ENCODE assay signal across 20 mouse cellular contexts in the genomic region with DNA sequence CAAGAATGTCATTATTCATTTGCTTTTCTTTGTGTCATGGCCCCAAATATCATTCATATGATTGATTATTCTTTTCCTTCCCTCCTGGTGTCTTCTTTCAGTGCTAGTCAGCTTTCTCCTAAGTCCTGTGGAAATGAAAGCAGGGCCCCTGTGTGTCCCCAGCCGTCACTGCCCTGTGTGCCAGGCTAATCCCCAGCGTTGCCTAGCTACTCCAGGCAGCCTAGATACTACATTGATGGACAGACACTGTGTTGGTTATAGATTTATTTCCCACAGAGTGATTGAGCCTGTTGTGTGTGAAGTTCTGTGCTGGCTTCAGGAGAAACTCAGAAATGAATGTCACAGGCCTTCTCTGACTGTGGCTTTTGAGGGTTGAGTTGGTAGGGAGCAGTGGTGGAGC. TPM values are rescaled to one million over a fixed set of nuclear protein-coding genes. Genes with fewer than 3 reads are reported as not detected.
DNase-seq lines count a peak whose midpoint lies in the region; ATAC-seq and TF ChIP-seq lines count a peak whose summit lies in the region.
"Had no signal": no experiment of that assay in that cellular context is flagged by ENCODE, and none has a peak within 500 bp of the region (broad histone marks: within the 10 kb centered on the region; RNA-seq: fewer than 3 reads in every experiment).

No protein-coding gene starts in this region.

- H3K4me1 ChIP-seq in hindbrain, embryonic 15.5 days (replicated peaks), result no peaks in the 10 kb centered on the region
- no peaks in the 10 kb centered on the region for H3K4me1 ChIP-seq in hindbrain, embryonic 12.5 days
- peaks cover 32% of the 10 kb centered on the region for H3K4me1 ChIP-seq in midbrain, embryonic 10.5 days
- H3K4me1 ChIP-seq in midbrain, postnatal 0 days (ENCODE audit: insufficient read depth, low read length), result no peaks in the 10 kb centered on the region
- peaks cover 13% of the 10 kb centered on the region; the same call in 1 of the 2 replicates for H3K4me1 ChIP-seq in midbrain, embryonic 12.5 days
- H3K4me1 ChIP-seq in midbrain, embryonic 15.5 days, result 0 out of 2 replicates have a peak, but pooled peaks cover 3% of the 10 kb centered on the region
- no peaks in the 10 kb centered on the region for H3K4me1 ChIP-seq in intestine, embryonic 15.5 days (replicated peaks)
- H3K4me1 ChIP-seq: embryonic facial prominence, embryonic 13.5 days; forebrain, embryonic 15.5 days; hindbrain, embryonic 13.5 days had no signal

- H3K27me3 ChIP-seq in hindbrain, embryonic 15.5 days, result no peaks in the 10 kb centered on the region
- H3K27me3 ChIP-seq in hindbrain, embryonic 12.5 days, result no peaks in the 10 kb centered on the region
- H3K27me3 ChIP-seq in midbrain, embryonic 10.5 days (ENCODE audit: low read depth, poor library complexity, severe bottlenecking), result no peaks in the 10 kb centered on the region
- no peaks in the 10 kb centered on the region for H3K27me3 ChIP-seq in midbrain, postnatal 0 days (ENCODE audit: insufficient read depth, low read length)
- H3K27me3 ChIP-seq in midbrain, embryonic 12.5 days, result no peaks in the 10 kb centered on the region
- no peaks in the 10 kb centered on the region for H3K27me3 ChIP-seq in midbrain, embryonic 15.5 days (replicated peaks)
- no peaks in the 10 kb centered on the region for H3K27me3 ChIP-seq in intestine, embryonic 15.5 days (replicated peaks)
- H3K27me3 ChIP-seq: embryonic facial prominence, embryonic 13.5 days; forebrain, embryonic 15.5 days; hindbrain, embryonic 13.5 days had no signal

- H3K9ac ChIP-seq in hindbrain, embryonic 15.5 days, result no peak overlapping the region
- no peak overlapping the region for H3K9ac ChIP-seq in hindbrain, embryonic 12.5 days
- H3K9ac ChIP-seq in midbrain, postnatal 0 days (replicated peaks; ENCODE audit: low read length, poor library complexity, severe bottlenecking), result no peak overlapping the region
- H3K9ac ChIP-seq in midbrain, embryonic 12.5 days (replicated peaks), result no peak overlapping the region
- no peak overlapping the region for H3K9ac ChIP-seq in midbrain, embryonic 15.5 days
- no peak overlapping the region for H3K9ac ChIP-seq in intestine, embryonic 15.5 days
- H3K9ac ChIP-seq: embryonic facial prominence, embryonic 13.5 days; forebrain, embryonic 15.5 days; hindbrain, embryonic 13.5 days had no signal

- H3K4me2 ChIP-seq in hindbrain, embryonic 15.5 days, result no peak overlapping the region
- no peak overlapping the region for H3K4me2 ChIP-seq in hindbrain, embryonic 12.5 days (replicated peaks)
- no peak overlapping the region for H3K4me2 ChIP-seq in midbrain, postnatal 0 days (ENCODE audit: low read depth, low read length, poor library complexity, severe bottlenecking)
- H3K4me2 ChIP-seq in midbrain, embryonic 12.5 days (replicated peaks), result no peak overlapping the region
- no peak overlapping the region for H3K4me2 ChIP-seq in midbrain, embryonic 15.5 days
- H3K4me2 ChIP-seq in intestine, embryonic 15.5 days (replicated peaks), result no peak overlapping the region
- H3K4me2 ChIP-seq: embryonic facial prominence, embryonic 13.5 days; forebrain, embryonic 15.5 days; heart, embryonic 11.5 days; hindbrain, embryonic 13.5 days had no signal

- 0 out of 2 replicates have a peak, but pooled peaks have one; percentile 45 for ATAC-seq in hindbrain, embryonic 15.5 days (ENCODE audit: low FRiP score, low read depth)
- no peak for ATAC-seq in hindbrain, embryonic 12.5 days (ENCODE audit: low FRiP score)
- ATAC-seq in midbrain, postnatal 0 days (ENCODE audit: low FRiP score), result no peak
- ATAC-seq in midbrain, embryonic 12.5 days (ENCODE audit: low FRiP score, low read depth), result 0 out of 2 replicates have a peak, but pooled peaks have one; percentile 62
- peak; percentile 70; the same call in 1 of the 2 replicates for ATAC-seq in midbrain, embryonic 15.5 days (replicated peaks)
- ATAC-seq in intestine, embryonic 15.5 days, result no peak
- ATAC-seq: forebrain, embryonic 15.5 days; inflammation-experienced regulatory T-cells, adult 6 months had no signal

- peaks cover 9% of the 10 kb centered on the region; the same call in 1 of the 2 replicates for H3K36me3 ChIP-seq in hindbrain, embryonic 15.5 days
- H3K36me3 ChIP-seq in hindbrain, embryonic 12.5 days, result peaks cover 22% of the 10 kb centered on the region
- peaks cover 64% of the 10 kb centered on the region for H3K36me3 ChIP-seq in midbrain, embryonic 10.5 days
- H3K36me3 ChIP-seq in midbrain, postnatal 0 days (ENCODE audit: insufficient read depth, low read length), result peaks cover 3% of the 10 kb centered on the region; the same call in 1 of the 2 replicates
- peaks cover 30% of the 10 kb centered on the region for H3K36me3 ChIP-seq in midbrain, embryonic 12.5 days
- no peaks in the 10 kb centered on the region for H3K36me3 ChIP-seq in midbrain, embryonic 15.5 days (replicated peaks)
- H3K36me3 ChIP-seq in intestine, embryonic 15.5 days, result peaks cover 14% of the 10 kb centered on the region; the same call in 1 of the 2 replicates

- no peak for TF ChIP-seq CTCF in midbrain, postnatal 0 days (IDR thresholded peaks at IDR 0.05)

- no peak overlapping the region for H3K27ac ChIP-seq in hindbrain, embryonic 15.5 days (replicated peaks)
- H3K27ac ChIP-seq in hindbrain, embryonic 12.5 days, result no peak overlapping the region
- peak overlapping the region; percentile 58; the same call in 1 of the 2 replicates for H3K27ac ChIP-seq in midbrain, embryonic 10.5 days (replicated peaks)
- H3K27ac ChIP-seq in midbrain, postnatal 0 days (ENCODE audit: low read depth, low read length), result no peak overlapping the region
- H3K27ac ChIP-seq in midbrain, embryonic 12.5 days (replicated peaks), result peak overlapping the region; percentile 60
- H3K27ac ChIP-seq in midbrain, embryonic 15.5 days, result no peak overlapping the region
- no peak overlapping the region for H3K27ac ChIP-seq in intestine, embryonic 15.5 days
- H3K27ac ChIP-seq: embryonic facial prominence, embryonic 13.5 days; forebrain, embryonic 15.5 days; heart, adult 2 months; hindbrain, embryonic 13.5 days had no signal

- WGBS in hindbrain, embryonic 15.5 days, result 51% methylated on average over 2 of the region's 2 CpGs
- 61% methylated on average over 2 of the region's 2 CpGs for WGBS in hindbrain, embryonic 12.5 days
- 40% methylated on average over 2 of the region's 2 CpGs for WGBS in midbrain, embryonic 10.5 days
- 14% methylated on average over 2 of the region's 2 CpGs for WGBS in midbrain, postnatal 0 days
- WGBS in midbrain, embryonic 12.5 days, result 30% methylated on average over 2 of the region's 2 CpGs
- WGBS in midbrain, embryonic 15.5 days, result 20% methylated on average over 2 of the region's 2 CpGs
- 67% methylated on average over 2 of the region's 2 CpGs for WGBS in intestine, embryonic 15.5 days

- no peak overlapping the region for H3K4me3 ChIP-seq in hindbrain, embryonic 15.5 days
- no peak overlapping the region for H3K4me3 ChIP-seq in hindbrain, embryonic 12.5 days
- no peak overlapping the region for H3K4me3 ChIP-seq in midbrain, embryonic 10.5 days
- no peak overlapping the region for H3K4me3 ChIP-seq in midbrain, postnatal 0 days (ENCODE audit: low read depth, low read length)
- H3K4me3 ChIP-seq in midbrain, embryonic 12.5 days, result no peak overlapping the region
- H3K4me3 ChIP-seq in midbrain, embryonic 15.5 days, result no peak overlapping the region
- H3K4me3 ChIP-seq in intestine, embryonic 15.5 days (replicated peaks), result no peak overlapping the region
- H3K4me3 ChIP-seq: embryonic facial prominence, embryonic 13.5 days; forebrain, embryonic 15.5 days; heart, adult 2 months; hindbrain, embryonic 13.5 days had no signal

- peak; percentile 49 for DNase-seq in midbrain, embryonic 10.5 days (ENCODE audit: low spot score)
- DNase-seq in midbrain, postnatal 0 days (ENCODE audit: low spot score), result no peak
- DNase-seq in frontal cortex, postnatal 36 days (ENCODE audit: low spot score in 2 of 2), result no peak
- DNase-seq: adrenal gland, adult 8-10 months; adrenal gland, postnatal 36 days; cerebellum, adult 11 months; cerebellum, adult 8-10 months; cerebellum, postnatal 14 days; gastrocnemius, postnatal 14 days; heart, adult 2 months had no signal

- H3K9me3 ChIP-seq in hindbrain, embryonic 15.5 days, result no peaks in the 10 kb centered on the region
- no peaks in the 10 kb centered on the region for H3K9me3 ChIP-seq in hindbrain, embryonic 12.5 days (replicated peaks)
- H3K9me3 ChIP-seq in midbrain, embryonic 10.5 days (replicated peaks), result no peaks in the 10 kb centered on the region
- no peaks in the 10 kb centered on the region for H3K9me3 ChIP-seq in midbrain, postnatal 0 days (ENCODE audit: low read length)
- no peaks in the 10 kb centered on the region for H3K9me3 ChIP-seq in midbrain, embryonic 12.5 days
- no peaks in the 10 kb centered on the region for H3K9me3 ChIP-seq in midbrain, embryonic 15.5 days
- H3K9me3 ChIP-seq in intestine, embryonic 15.5 days, result no peaks in the 10 kb centered on the region
- H3K9me3 ChIP-seq: embryonic facial prominence, embryonic 13.5 days; forebrain, embryonic 15.5 days; hindbrain, embryonic 13.5 days had no signal

RNA-seq across cellular contexts. Expression of a gene that starts 41.7 kb away (rescaled TPM):
- 72.9 and 76.4 TPM in 2 replicates for polyA plus RNA-seq in hindbrain, embryonic 15.5 days (2015; fragmentation: Nextera tagmentation; extraction: Ambion mirVana)
- polyA plus RNA-seq in hindbrain, embryonic 12.5 days (2016; fragmentation: Nextera tagmentation; extraction: Ambion mirVana), result 113 TPM in 2 replicates
- polyA plus RNA-seq in midbrain, embryonic 10.5 days (2016; fragmentation: Nextera tagmentation; extraction: Ambion mirVana), result 110 and 117 TPM in 2 replicates
- 81.1 and 89.5 TPM in 2 replicates for total RNA-seq in midbrain, postnatal 0 days (2014; rRNA removed)
- 70.6 and 73.3 TPM in 2 replicates for polyA plus RNA-seq in midbrain, postnatal 0 days (2015; fragmentation: Nextera tagmentation; extraction: Ambion mirVana)
- polyA plus RNA-seq in midbrain, embryonic 12.5 days (2016; fragmentation: Nextera tagmentation; extraction: Ambion mirVana), result 103 and 106 TPM in 2 replicates
- 79.7 and 82.0 TPM in 2 replicates for polyA plus RNA-seq in midbrain, embryonic 15.5 days (2015; fragmentation: Nextera tagmentation; extraction: Ambion mirVana)
- 128 and 138 TPM in 2 replicates for polyA plus RNA-seq in intestine, embryonic 15.5 days (2015; fragmentation: Nextera tagmentation; extraction: Ambion mirVana)

Comparison
In these comparisons a context has a peak if more than half of its experiments do, and no peak if none do; other contexts are left out.
1. ATAC-seq: peak in hindbrain, embryonic 15.5 days (single experiment), midbrain, embryonic 12.5 days (single experiment) and midbrain, embryonic 15.5 days (single experiment); none in hindbrain, embryonic 12.5 days (single experiment), midbrain, postnatal 0 days (single experiment) and intestine, embryonic 15.5 days (single experiment).
2. H3K27ac ChIP-seq: peak in midbrain, embryonic 10.5 days (single experiment) and midbrain, embryonic 12.5 days (single experiment); none in hindbrain, embryonic 15.5 days (single experiment), hindbrain, embryonic 12.5 days (single experiment), midbrain, postnatal 0 days (single experiment), midbrain, embryonic 15.5 days (single experiment) and intestine, embryonic 15.5 days (single experiment).